Mouse (Mus musculus) liver, embryonic 14.5 days (tissue): Measurements from ENCODE around the gene Fopnl. TPM values are rescaled to one million over a fixed set of nuclear protein-coding genes. Genes with fewer than 3 reads are reported as not detected.
A peak's percentile ranks its signal among the peaks of the same experiment; 100 is the strongest.

Source experiments
- ATAC-seq: fragments of 200-750 bp; cut with Nextera tagmentation; 2 replicates; pipeline ENCODE4 v1.8.0; 2017; ENCODE audit warnings: moderate number of reproducible peaks, mild to moderate bottlenecking, moderate library complexity; ENCODE audit not compliant: insufficient read depth
- DNase-seq, 3 experiments: peaks; one replicate each; pipeline ENCODE4 v3.0.0-alpha.2; 2012 to 2013; ENCODE audit warnings: low read depth in 3 of 3, low spot score in 3 of 3
- H3K27ac ChIP-seq: fragments of 300-500 bp; sonication (generic); 2 replicates; pipeline ENCODE4 v1.5.1; 2014; ENCODE audit warnings: moderate library complexity, mild to moderate bottlenecking, control low read depth, inconsistent platforms
- H3K27me3 ChIP-seq: fragments of 300-500 bp; sonication (generic); 2 replicates; pipeline ENCODE4 v1.6.1; 2014; ENCODE audit warnings: mild to moderate bottlenecking, low read length, moderate library complexity; ENCODE audit not compliant: control insufficient read depth, insufficient read depth
- H3K36me3 ChIP-seq: fragments of 300-500 bp; sonication (generic); replicated peaks from 2 replicates; pipeline ENCODE4 v1.6.1; 2014; ENCODE audit warnings: low read depth; ENCODE audit not compliant: control insufficient read depth, insufficient read depth
- H3K4me1 ChIP-seq, 2 experiments: fragments of 200-500 bp in 1 of 2; fragments of 300-500 bp in 1 of 2; sonication (generic) in 1 of 2; replicated peaks; 2 replicates each; pipeline ENCODE4 v1.6.1; 2012 to 2014; ENCODE audit warnings: antibody characterized with exemption in 1 of 2, inconsistent platforms in 1 of 2, low read length in 1 of 2; ENCODE audit not compliant: control insufficient read depth in 2 of 2, insufficient read depth in 2 of 2
- H3K4me2 ChIP-seq: fragments of 300-500 bp; sonication (generic); 2 replicates; pipeline ENCODE4 v1.6.1; 2014; ENCODE audit warnings: low read depth, mild to moderate bottlenecking, control low read depth, moderate library complexity
- H3K4me3 ChIP-seq, 2 experiments: fragments of 200-500 bp in 1 of 2; fragments of 300-500 bp in 1 of 2; sonication (generic) in 1 of 2; 2 replicates each; pipeline ENCODE4 v1.5.1; 2012 to 2014; ENCODE audit warnings: low read depth in 2 of 2, low read length in 2 of 2, mild to moderate bottlenecking in 2 of 2, control low read depth in 1 of 2, inconsistent platforms in 1 of 2, moderate library complexity in 1 of 2; ENCODE audit not compliant: insufficient read depth in 1 of 2
- H3K9ac ChIP-seq: fragments of 300-500 bp; sonication (generic); replicated peaks from 2 replicates; pipeline ENCODE4 v1.6.1; 2014; ENCODE audit warnings: mild to moderate bottlenecking, control low read depth, moderate library complexity
- H3K9me3 ChIP-seq: fragments of 300-500 bp; sonication (generic); 2 replicates; pipeline ENCODE4 v1.6.1; 2016; ENCODE audit warnings: low read length, mixed read lengths; ENCODE audit not compliant: control insufficient read depth
- CTCF ChIP-seq: IDR thresholded peaks from 2 replicates; pipeline ENCODE4 v1.5.1; 2016; ENCODE audit warnings: antibody characterized with exemption, low read depth, control low read depth
- EP300 ChIP-seq: IDR thresholded peaks from 2 replicates; pipeline ENCODE4 v1.6.1; 2016; ENCODE audit warnings: antibody characterized with exemption, low read depth
- WGBS: fragments of 180-500 bp; shearing (Covaris S2); extraction: QIAGEN DNeasy Blood & Tissue Kit; methylation state at CpG from one replicate; pipeline ENCODE4 v1.1.7; 2014; ENCODE audit not compliant: insufficient replicate concordance; 5-methylcytosine and 5-hydroxymethylcytosine counted together
- polyA plus RNA-seq, 2 experiments: library from polyadenylated mRNA; depleted of rRNA in 1 of 2; stranded (reverse) in 1 of 2; unstranded in 1 of 2; fragments of >200 nt; fragmentation: Nextera tagmentation in 1 of 2; extraction: Ambion mirVana in 1 of 2; gene quantifications; 2 replicates each; pipeline versions ENCODE4 v1.2.1 to v1.2.3; 2012 to 2014

Fopnl gene
- polyA plus RNA-seq, 2 experiments, result 23.7 to 66.6 TPM

DNA sequence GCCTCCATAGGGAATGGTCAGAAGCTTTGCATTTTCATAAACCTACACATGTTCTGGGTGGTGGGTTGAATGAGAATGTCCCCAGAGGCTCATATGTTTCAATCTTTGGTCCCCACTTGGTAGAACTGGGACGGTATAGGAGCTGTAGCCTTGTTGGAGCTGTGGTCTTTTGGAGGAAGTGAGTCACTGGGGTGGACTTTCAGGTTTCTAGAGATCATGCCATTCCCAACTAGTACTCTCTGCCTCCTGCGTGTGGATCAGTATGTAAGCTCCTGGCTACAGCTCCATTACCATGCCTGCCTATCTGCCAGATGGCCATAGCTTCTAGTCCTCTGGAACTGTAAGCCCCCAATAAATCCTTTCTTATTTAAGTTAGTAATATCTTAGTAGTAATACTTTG, 21.9 kb downstream of the Fopnl start:
- H3K9ac ChIP-seq, result no peak overlapping the region
- H3K36me3 ChIP-seq, result peaks cover 13% of the 10 kb centered on the region
- DNase-seq, result no peak
- no peak overlapping the region for H3K27ac ChIP-seq
- 35% methylated on average over 2 of the region's 2 CpGs for WGBS
- no peaks in the 10 kb centered on the region for H3K4me1 ChIP-seq
- TF ChIP-seq EP300 (no peak), CTCF (no peak)
- peaks cover 12% of the 10 kb centered on the region for H3K27me3 ChIP-seq
- no peaks in the 10 kb centered on the region for H3K9me3 ChIP-seq
- no peak overlapping the region for H3K4me3 ChIP-seq
- no peak for ATAC-seq
- H3K4me2 ChIP-seq, result no peak overlapping the region

DNA sequence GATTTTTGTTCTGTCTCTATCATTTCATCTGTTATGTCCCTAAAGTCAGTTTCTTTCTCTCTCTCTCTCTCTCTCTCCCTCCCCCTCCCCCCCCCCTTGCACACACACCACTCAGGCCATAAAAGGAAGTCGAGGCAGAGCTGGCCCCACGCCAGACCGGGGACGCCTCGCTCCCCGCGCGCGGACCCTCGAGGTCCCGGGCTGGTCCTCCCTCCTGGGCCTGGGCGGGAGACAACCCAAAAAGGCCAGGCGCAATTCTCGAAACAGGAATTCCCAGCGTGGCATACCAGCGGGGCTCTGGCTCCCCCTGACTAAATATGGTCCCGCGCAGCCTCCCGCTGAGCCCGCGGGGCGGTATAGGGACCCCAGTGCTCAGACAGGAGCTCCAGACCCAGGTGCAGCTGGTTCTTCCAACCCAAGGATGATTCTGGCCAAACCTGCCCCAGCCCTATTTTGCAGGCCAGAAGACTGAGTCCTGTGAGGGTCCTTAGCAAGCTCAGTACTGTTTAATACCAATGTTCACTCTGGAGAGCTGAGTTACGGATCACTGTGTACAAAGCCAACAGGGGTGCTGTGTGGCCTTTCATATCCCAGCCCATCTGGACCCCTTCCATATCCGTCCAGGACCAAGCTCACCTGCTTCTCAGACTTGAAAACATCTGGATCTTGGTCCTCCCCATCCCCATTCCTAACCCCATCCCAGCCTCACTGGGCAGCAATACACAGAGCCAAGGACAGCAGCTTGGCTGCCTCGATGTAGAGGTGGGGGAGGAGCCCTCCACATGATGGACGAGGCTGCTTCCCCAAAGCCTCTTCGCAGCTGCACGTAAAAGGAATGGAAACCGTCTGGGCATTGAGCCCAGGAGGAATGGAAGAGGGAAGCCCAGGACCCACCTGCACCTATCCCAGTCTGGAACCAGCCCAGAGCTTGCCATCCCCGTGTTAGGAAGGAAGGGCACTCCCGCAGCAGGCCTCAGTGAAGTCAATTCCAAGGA, 24.7 kb downstream of the Fopnl start:
- TF ChIP-seq EP300 (no peak), CTCF (no peak)
- H3K4me2 ChIP-seq, result 0 out of 2 replicates have a peak overlapping the region, but pooled peaks have one; percentile 14
- no peak overlapping the region for H3K9ac ChIP-seq
- no peaks in the 10 kb centered on the region for H3K4me1 ChIP-seq
- no peak for ATAC-seq
- H3K9me3 ChIP-seq, result no peaks in the 10 kb centered on the region
- DNase-seq, result no peak
- H3K36me3 ChIP-seq, result no peaks in the 10 kb centered on the region
- no peak overlapping the region for H3K27ac ChIP-seq
- H3K4me3 ChIP-seq, result no peak overlapping the region
- 13% methylated on average over 31 of the region's 31 CpGs for WGBS
- peaks cover 12% of the 10 kb centered on the region for H3K27me3 ChIP-seq

GRCm38 (mm10) chr16:14291223-14291622, 26.0 kb downstream of the Fopnl start, which contains the start of gene Myh11:
Gene Myh11, minus strand, starts transcription at chr16:14291372.
- DNase-seq (peak in 1 of 3 experiments; percentile 36), ATAC-seq (peak; percentile 60; the same call in 1 of the 2 replicates)
- peaks cover 12% of the 10 kb centered on the region for H3K27me3 ChIP-seq
- H3K27ac ChIP-seq, result no peak within 1 kb of the TSS
- 11% methylated on average over 15 of the region's 16 CpGs for WGBS
- no peaks in the 10 kb centered on the region for H3K9me3 ChIP-seq
- no peak within 1 kb of the TSS for H3K9ac ChIP-seq
- no peak for TF ChIP-seq EP300
- TF ChIP-seq CTCF, result peak; percentile 84
- no peak within 1 kb of the TSS for H3K4me3 ChIP-seq
- H3K4me1 ChIP-seq, result no peaks in the 10 kb centered on the region
- no peaks in the 10 kb centered on the region for H3K36me3 ChIP-seq
- 0 out of 2 replicates have a peak within 1 kb of the TSS, but pooled peaks have one; percentile 14 for H3K4me2 ChIP-seq

DNA sequence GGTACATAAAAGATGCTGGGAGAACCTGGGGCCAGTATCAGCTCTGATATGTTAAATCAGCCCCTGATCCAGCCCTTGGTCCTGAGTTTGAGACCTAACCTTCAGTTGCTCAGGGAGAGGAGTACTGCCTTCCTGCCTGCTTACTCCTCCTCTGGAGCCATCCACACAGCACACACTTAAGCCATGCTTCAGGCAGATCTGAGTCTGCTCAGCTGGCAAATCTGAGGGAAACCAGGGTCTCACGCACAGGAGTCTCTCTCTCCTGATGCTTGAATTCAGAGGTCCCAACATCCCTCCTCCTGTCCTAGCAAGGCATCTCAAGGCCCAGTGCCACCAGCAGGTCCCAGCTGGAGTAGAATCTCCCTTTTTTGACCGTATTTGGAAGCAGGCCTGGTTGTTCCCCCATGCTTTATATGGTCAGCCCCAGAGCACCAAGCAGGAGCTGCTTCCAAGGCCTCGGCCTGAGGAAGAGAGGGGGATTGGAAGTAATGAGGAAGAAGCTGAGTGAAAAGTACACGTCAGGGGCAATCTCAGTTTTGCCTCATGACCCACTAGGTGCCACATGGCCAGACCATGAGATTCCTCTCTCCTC, 44.7 kb downstream of the Fopnl start:
- Histone ChIP-seq H3K4me2 (no peak overlapping the region), H3K27me3 (no peaks in the 10 kb centered on the region), H3K36me3 (no peaks in the 10 kb centered on the region), H3K9ac (no peak overlapping the region), H3K27ac (no peak overlapping the region), H3K4me1 (no peaks in the 10 kb centered on the region), H3K4me3 (no peak overlapping the region), H3K9me3 (no peaks in the 10 kb centered on the region)
- 42% methylated on average over 4 of the region's 4 CpGs for WGBS
- no peak for DNase-seq
- no peak for ATAC-seq
- TF ChIP-seq CTCF (no peak), EP300 (no peak)
